Mouse (Mus musculus): ENCODE measurements around the gene Diras2. TPM values are rescaled to one million over a fixed set of nuclear protein-coding genes. Genes with fewer than 3 reads are reported as not detected.

The Diras2 gene
- polyA plus RNA-seq, 1 experiment from 2014 or later, result 0.14 TPM

DNA sequence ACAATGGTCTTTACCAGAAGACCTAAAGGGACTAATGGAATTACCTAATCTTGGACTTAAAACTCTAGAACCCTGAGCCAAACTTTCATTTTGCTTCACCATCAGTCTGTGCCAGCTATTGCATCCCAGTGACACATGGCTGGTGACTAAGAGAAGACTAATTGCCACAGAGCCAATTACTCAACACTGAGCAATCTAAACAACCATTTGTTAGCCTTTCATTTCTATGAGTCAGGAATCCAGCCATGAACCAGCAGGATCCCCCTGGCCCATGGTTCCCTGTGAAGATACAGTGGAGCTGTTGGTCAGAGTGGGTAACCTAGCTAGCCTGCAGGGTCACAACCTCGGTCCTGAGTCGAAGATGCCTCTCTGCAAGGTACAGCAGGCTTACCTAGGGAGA lies 49.3 kb downstream of the Diras2 start:
- ATAC-seq (ENCODE audit: insufficient read depth) (no peak), DNase-seq (no peak)
- Histone ChIP-seq H3K9ac (no peak overlapping the region), H3K4me2 (no peak overlapping the region), H3K4me3 (ENCODE audit: low read depth, low read length) (no peak overlapping the region), H3K9me3 (ENCODE audit: low read depth, low read length) (no peaks in the 10 kb centered on the region), H3K27ac (ENCODE audit: low read depth) (no peak overlapping the region), H3K36me3 (ENCODE audit: insufficient read depth) (no peaks in the 10 kb centered on the region), H3K27me3 (ENCODE audit: insufficient read depth, low read length) (no peaks in the 10 kb centered on the region), H3K4me1 (ENCODE audit: insufficient read depth) (no peaks in the 10 kb centered on the region)
- WGBS, result 73% methylated on average over 2 of the region's 2 CpGs
- no peak for TF ChIP-seq CTCF (IDR thresholded peaks at IDR 0.05; ENCODE audit: low read depth)

DNA sequence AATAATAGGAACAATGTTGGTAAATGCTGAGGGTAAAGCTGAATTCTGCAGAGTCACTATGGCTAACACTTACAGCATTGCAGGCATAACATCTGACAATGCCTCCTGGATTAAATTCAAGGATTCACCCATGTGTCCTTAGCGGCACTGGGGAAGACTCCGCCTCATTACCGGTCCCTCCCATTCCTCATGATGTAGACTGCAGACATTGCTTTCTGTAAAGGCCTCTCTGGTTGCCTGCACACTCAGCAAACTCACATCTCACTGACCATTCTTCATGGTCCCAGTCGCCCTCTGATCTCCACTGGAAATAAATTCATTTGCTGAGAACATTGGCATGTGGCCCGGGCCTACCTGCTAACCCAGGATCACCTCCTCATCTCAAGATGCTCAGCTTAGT lies 51.9 kb downstream of the Diras2 start:
- Histone ChIP-seq H3K9ac (no peak overlapping the region), H3K27me3 (ENCODE audit: insufficient read depth, low read length) (no peaks in the 10 kb centered on the region), H3K4me2 (no peak overlapping the region), H3K4me1 (ENCODE audit: insufficient read depth) (no peaks in the 10 kb centered on the region), H3K27ac (ENCODE audit: low read depth) (no peak overlapping the region), H3K36me3 (ENCODE audit: insufficient read depth) (no peaks in the 10 kb centered on the region), H3K9me3 (ENCODE audit: low read depth, low read length) (no peaks in the 10 kb centered on the region), H3K4me3 (ENCODE audit: low read depth, low read length) (no peak overlapping the region)
- WGBS, result 91% methylated on average over 5 of the region's 5 CpGs
- no peak for ATAC-seq (ENCODE audit: insufficient read depth)
- no peak for DNase-seq
- no peak for TF ChIP-seq CTCF (IDR thresholded peaks at IDR 0.05; ENCODE audit: low read depth)

DNA sequence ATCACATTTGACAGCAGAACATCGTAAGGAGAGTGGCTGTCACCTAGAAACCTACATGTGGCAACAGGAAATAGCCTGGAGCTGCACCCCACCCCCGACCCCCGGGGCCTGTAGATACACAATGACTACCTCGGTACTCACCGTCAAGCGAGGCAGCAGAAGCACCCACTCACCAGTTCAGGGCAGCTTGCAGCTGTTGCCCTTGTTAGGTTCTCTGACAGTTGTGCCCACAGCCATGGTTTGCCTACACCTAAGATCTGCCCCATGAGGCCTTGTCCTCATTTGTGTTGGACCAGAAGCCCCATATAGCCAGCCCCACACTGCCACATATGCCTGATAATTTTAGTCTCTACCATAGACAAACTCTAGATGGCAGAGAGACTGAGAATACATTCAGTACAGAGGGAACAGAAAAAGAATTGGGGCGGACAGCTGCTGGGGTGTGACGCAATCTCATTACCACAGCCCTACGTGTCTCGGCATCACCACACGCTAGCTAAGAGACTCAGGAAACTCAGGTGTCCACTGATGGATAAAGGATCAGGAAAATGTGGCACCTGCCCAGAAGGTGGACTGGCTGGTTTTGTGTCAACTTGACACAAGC lies 54.0 kb downstream of the Diras2 start:
- ATAC-seq (ENCODE audit: insufficient read depth) (no peak), DNase-seq (no peak)
- WGBS, result 87% methylated on average over 11 of the region's 11 CpGs
- Histone ChIP-seq H3K9ac (no peak overlapping the region), H3K4me1 (ENCODE audit: insufficient read depth) (no peaks in the 10 kb centered on the region), H3K27ac (ENCODE audit: low read depth) (no peak overlapping the region), H3K4me2 (no peak overlapping the region), H3K4me3 (ENCODE audit: low read depth, low read length) (no peak overlapping the region), H3K27me3 (ENCODE audit: insufficient read depth, low read length) (no peaks in the 10 kb centered on the region), H3K9me3 (ENCODE audit: low read depth, low read length) (no peaks in the 10 kb centered on the region), H3K36me3 (ENCODE audit: insufficient read depth) (no peaks in the 10 kb centered on the region)
- TF ChIP-seq CTCF (IDR thresholded peaks at IDR 0.05; ENCODE audit: low read depth), result no peak

DNA sequence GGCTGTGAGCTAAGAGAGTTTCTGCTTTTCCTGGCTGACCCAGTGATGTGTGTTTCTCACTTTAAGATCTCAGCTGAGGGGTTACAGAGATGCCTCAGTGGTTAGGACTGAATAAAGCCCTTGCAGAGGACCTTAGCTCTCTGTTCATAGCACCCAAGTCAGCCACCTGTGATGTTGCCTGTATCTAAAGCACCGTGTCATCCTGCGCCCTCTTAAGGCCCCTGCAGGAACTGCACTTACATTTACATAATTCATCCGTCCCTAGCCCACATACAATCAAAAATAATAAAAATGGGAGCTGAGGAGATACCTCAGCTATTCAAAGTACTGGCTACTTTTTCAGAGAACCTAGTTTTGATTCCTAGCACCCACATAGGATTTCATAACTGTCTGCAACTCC lies 54.9 kb downstream of the Diras2 start:
- H3K27ac ChIP-seq (ENCODE audit: low read depth), result no peak overlapping the region
- no peaks in the 10 kb centered on the region for H3K27me3 ChIP-seq (ENCODE audit: insufficient read depth, low read length)
- H3K4me1 ChIP-seq (ENCODE audit: insufficient read depth), result no peaks in the 10 kb centered on the region
- WGBS, result 51% methylated on average over 3 of the region's 3 CpGs
- ATAC-seq (ENCODE audit: insufficient read depth), result no peak
- H3K4me3 ChIP-seq (ENCODE audit: low read depth, low read length), result no peak overlapping the region
- H3K4me2 ChIP-seq, result no peak overlapping the region
- H3K9ac ChIP-seq, result no peak overlapping the region
- no peaks in the 10 kb centered on the region for H3K36me3 ChIP-seq (ENCODE audit: insufficient read depth)
- H3K9me3 ChIP-seq (ENCODE audit: low read depth, low read length), result no peaks in the 10 kb centered on the region
- DNase-seq, result peak; percentile 36
- peak; percentile 44 for TF ChIP-seq CTCF (IDR thresholded peaks at IDR 0.05; ENCODE audit: low read depth)

DNA sequence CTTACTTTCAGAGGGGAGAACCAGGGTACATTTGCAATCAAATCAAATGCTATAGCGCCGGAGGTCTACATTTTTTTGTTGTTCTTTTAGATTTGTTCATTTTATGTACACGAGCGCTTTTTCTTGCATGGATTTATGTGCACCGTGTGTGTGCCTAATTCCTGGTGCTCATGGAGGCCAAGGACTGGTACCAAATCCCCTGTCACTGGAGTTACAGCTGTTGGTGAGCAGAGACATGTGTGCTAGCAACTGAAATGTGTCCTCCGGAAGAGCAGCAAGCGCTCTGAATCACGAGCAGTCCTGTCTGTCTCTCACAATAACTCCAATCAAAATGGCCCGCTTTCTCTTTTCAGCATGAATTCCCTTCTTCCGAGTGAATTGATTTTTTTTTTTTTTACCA lies 55.8 kb downstream of the Diras2 start:
- no peaks in the 10 kb centered on the region for H3K4me1 ChIP-seq (ENCODE audit: insufficient read depth)
- H3K4me3 ChIP-seq (ENCODE audit: low read depth, low read length), result no peak overlapping the region
- no peaks in the 10 kb centered on the region for H3K36me3 ChIP-seq (ENCODE audit: insufficient read depth)
- peak overlapping the region; percentile 64; the same call in 1 of the 2 replicates for H3K27ac ChIP-seq (ENCODE audit: low read depth)
- ATAC-seq (ENCODE audit: insufficient read depth), result peak; percentile 52; the same call in 1 of the 2 replicates
- peak; percentile 73 for DNase-seq
- H3K9ac ChIP-seq, result no peak overlapping the region
- no peaks in the 10 kb centered on the region for H3K9me3 ChIP-seq (ENCODE audit: low read depth, low read length)
- H3K4me2 ChIP-seq, result no peak overlapping the region
- no peak for TF ChIP-seq CTCF (IDR thresholded peaks at IDR 0.05; ENCODE audit: low read depth)
- no peaks in the 10 kb centered on the region for H3K27me3 ChIP-seq (ENCODE audit: insufficient read depth, low read length)
- WGBS, result 58% methylated on average over 10 of the region's 10 CpGs

DNA sequence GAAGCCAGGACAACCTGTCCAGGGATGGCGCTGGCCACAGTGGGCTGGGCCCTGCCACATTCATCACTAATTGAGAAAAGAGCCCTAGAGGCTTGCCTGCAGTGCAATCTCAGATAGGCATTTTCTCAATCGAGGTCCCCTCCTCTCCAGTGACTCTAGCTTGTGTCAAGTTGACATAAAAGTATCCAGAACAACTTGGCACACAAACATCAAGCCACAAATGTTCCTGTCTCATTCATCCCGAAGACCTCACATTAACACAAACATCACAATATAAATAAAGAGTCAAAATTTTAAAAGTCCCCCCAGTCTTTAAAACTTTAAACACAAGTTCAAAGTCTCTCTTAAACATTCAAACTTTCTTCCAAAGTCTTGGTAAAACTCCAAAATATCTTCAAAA lies 56.3 kb downstream of the Diras2 start:
- Histone ChIP-seq H3K9ac (no peak overlapping the region), H3K27me3 (ENCODE audit: insufficient read depth, low read length) (no peaks in the 10 kb centered on the region), H3K27ac (ENCODE audit: low read depth) (peak overlapping the region; percentile 50; the same call in 1 of the 2 replicates), H3K4me1 (ENCODE audit: insufficient read depth) (no peaks in the 10 kb centered on the region), H3K36me3 (ENCODE audit: insufficient read depth) (no peaks in the 10 kb centered on the region), H3K9me3 (ENCODE audit: low read depth, low read length) (no peaks in the 10 kb centered on the region), H3K4me2 (no peak overlapping the region), H3K4me3 (ENCODE audit: low read depth, low read length) (no peak overlapping the region)
- no peak for TF ChIP-seq CTCF (IDR thresholded peaks at IDR 0.05; ENCODE audit: low read depth)
- WGBS, result 63% methylated on average over 3 of the region's 3 CpGs
- DNase-seq (peak; percentile 53), ATAC-seq (ENCODE audit: insufficient read depth) (peak; percentile 58)

DNA sequence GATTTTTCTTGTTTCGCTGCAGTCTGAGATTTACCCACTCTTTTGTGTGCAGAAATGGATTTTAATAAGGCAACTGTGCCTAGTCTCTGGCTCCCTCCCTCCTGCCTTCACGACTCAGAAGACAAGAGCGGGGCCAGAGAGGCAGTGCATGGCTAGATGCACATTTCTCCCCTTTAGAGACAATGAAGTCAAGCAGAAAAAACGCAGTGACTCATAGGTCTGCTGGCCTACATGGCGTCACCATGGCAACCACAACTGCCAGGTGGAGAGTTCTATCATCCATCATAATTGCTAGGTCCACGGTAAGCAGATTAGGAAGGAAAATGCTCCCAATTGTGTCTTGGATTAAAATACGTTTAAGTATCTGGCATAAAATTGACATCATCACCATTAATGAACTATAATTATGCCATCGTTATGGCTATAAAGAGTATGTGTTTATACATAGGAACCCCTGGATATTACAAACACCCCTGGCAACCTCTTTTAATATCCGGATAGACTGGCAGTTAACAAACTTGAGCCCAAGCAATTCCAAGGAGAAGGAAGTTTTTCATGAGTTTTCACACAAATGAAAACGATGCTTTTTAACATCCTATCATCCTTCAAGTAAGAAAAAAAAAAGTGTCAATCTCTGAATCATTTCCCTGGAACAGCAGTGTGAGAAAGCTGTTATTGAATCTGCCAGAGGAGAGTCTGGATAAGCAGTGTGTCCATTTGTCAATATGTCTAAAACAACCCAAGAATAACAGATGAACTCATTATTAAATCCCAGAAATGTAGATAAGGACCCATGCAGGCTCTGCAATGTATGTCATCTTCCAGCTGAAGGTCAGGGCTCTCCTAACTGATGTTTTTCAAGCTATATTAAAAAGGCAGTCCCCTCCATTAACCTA lies 61.0 kb downstream of the Diras2 start:
- Histone ChIP-seq H3K4me2 (no peak overlapping the region), H3K4me3 (ENCODE audit: low read depth, low read length) (no peak overlapping the region), H3K9ac (no peak overlapping the region), H3K27ac (ENCODE audit: low read depth) (no peak overlapping the region), H3K36me3 (ENCODE audit: insufficient read depth) (no peaks in the 10 kb centered on the region), H3K27me3 (ENCODE audit: insufficient read depth, low read length) (no peaks in the 10 kb centered on the region), H3K9me3 (ENCODE audit: low read depth, low read length) (no peaks in the 10 kb centered on the region), H3K4me1 (ENCODE audit: insufficient read depth) (no peaks in the 10 kb centered on the region)
- no peak for ATAC-seq (ENCODE audit: insufficient read depth)
- peak; percentile 55 for DNase-seq
- no peak for TF ChIP-seq CTCF (IDR thresholded peaks at IDR 0.05; ENCODE audit: low read depth)
- WGBS, result 38% methylated on average over 10 of the region's 10 CpGs

Measured in lung, embryonic 14.5 days (tissue).